Mouse (Mus musculus) neutrophil, adult 5-6 weeks (primary cell): ENCODE measurements around the gene Bicral. TPM values are rescaled to one million over a fixed set of nuclear protein-coding genes. Genes with fewer than 3 reads are reported as not detected.
"Not testable (repeated sequence)": the region's sequence is repeated elsewhere in the genome, so short reads cannot be mapped to it uniquely, and the experiment has no call there.

Experiments used
- ATAC-seq: fragments of 151-379, 151-347 bp; 2 replicates; pipeline ENCODE4 v1.8.0; 2017; ENCODE audit warnings: mild to moderate bottlenecking, moderate TSS enrichment; ENCODE audit not compliant: insufficient number of reproducible peaks, poor library complexity, low FRiP score, severe bottlenecking; ENCODE audit errors: extremely low read depth
- total RNA-seq: library from RNA; stranded (forward); fragments of 200-1000 nt; gene quantifications from 2 replicates; pipeline ENCODE4 v1.2.3, GENCODE M21; 2017

The Bicral gene
- total RNA-seq, 1 experiment from 2014 or later = 41.3 TPM

DNA sequence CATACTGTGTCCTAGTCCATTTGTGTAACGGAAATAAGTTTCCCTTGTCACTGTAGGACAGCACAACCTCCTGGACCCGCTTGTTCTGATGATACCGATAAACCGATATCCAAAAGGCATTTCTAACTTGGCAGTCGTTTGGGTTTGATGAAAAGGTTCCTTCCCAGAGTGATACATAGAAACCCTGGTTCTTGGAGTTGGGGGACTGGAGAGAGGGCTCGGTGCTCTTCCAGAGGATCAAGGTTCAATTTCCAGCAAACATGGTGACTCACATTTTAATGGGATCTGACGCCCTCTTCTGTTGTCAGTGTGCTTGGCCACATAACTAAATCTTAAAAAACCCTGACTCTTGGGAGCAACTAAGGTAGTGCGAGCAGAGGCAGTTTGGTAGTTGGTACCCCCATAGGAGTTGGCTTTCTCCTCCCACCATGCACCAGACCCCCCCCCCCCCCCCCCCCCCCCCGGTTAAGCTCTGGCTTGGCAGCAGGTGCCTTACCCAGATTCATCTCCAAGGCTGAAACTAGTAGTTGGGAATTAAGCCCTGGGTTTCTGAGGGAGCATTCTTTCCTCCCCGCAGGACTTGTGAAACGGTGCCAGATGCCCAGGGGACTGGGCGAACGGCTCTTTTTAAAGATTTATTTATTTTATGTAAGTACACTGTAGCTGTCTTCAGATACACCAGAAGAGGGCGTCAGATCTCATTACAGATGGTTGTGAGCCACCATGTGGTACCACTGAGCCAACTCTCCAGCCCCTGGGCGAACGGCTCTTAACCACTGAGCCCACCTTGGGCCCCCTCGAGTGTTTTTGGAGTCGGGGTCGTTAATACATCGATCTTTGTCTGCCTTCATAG, 84.8 kb downstream of the Bicral start:
- no peak for ATAC-seq

DNA sequence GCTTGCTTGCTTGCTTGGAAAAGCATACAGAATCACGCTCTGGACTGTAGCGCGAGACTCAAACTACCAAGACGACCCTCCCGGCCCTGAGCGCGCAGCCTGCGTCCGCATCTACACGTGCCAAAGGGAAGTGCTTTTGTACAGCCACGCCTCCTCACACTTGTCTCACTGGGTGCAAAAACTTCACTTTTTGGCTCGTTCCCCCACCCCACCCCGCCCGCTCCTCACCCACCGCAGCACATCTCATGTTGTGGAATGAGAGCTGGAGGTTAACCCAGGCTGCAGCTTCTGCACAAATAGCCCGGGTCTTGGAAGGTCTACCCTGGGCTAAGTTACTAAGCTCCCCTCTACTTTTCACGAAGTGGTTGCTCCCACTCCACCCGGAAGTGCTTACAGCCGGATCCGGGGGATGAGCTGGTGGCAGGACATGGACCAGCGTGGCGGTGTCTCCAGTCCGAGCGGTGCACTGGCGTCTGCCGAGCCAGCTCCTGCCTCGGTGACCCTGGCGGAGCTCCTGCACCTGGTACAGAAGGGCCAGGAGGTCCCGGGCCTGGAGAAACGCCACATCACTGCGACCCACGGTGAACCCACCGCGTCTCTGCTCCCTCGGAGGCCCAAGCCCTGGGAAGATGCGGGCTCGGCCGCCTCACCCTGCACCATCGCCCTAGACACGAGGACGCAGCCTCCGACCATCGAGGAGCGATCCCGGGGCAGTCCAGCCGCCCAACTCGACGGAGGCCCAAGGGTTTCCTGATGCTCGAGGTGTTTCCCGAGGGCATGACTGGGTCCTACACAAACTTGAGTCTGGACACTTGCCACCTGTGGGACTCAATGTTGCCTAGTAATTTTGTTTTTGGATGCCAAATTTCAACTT, 85.6 kb downstream of the Bicral start, which contains the start of gene 2310039H08Rik:
Gene 2310039H08Rik, plus strand, starts transcription at position 232 of the 874 bp plus-strand sequence.
- ATAC-seq = peak; percentile 81

DNA sequence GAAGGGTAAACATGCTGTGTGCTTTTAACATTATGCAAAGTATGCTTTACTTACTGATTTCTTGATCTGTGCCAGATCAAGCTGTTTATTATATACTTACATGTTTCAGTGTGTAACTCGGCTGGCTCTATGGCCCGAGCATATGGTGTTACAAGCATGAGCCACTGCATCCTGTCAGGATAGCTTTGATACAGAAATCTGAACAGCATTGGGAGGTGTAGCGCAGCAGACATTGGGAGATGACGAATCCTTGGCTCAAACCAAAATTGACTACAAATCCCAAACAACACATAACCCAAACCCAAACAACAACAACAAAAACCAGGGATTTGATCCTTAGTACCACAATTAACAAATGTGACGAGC, 86.3 kb downstream of the Bicral start:
- no peak for ATAC-seq

DNA sequence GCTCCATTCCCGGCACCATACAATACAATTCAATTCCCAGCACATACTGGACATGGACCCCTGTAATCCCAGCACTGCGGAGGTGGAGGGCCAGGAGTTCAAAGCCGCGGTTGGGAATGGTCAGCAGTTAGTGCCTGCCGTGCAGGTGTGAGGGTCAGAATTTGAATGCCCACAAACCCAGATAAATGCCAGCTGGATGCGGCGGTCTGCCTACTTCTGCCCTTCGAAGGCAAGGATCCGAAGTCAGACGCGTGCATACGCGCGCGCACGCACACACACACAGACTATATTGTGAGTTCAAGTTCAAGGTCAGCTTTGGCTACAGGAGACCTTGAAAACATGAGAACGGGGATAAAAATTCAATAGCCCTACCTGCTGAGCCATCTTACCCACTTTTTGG, 86.7 kb downstream of the Bicral start:
- ATAC-seq = no peak

DNA sequence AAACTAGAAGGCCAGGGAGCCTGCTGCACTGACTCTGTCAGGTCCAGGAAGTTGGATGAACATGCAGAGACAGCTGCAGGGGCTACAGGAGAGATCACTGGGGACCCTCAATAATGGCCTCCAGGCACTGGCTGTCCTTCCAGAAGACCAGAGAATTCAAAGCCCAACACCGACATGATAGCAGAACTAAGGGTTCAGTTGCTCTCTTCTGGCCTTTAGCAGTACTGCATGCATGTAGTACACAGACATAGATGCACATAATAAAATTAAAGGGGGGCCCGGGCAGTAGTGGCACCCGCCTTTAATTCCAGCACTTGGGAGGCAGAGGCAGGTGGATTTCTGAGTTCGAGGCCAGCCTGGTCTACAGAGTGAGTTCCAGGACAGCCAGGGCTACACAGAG, 87.3 kb downstream of the Bicral start:
- no peak for ATAC-seq

DNA sequence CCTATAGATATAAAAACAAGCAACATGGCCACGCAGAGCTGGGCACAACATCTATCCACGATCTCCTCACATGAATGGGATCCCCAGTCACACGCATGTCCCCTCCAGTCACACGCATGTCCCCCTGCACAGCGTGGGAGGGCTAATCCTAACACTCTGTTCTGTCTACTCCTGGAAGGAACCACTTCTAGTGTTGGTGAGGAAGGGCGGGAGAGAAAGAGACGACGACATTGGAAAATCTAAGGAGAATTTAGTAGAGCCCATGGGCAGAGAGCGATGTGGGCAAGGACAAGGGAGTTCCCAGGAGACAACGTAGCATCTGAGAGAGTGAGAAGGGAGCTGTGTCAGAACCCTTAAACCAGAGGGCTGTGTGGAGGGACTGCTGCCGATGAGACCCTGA, 87.7 kb downstream of the Bicral start:
- ATAC-seq = no peak

DNA sequence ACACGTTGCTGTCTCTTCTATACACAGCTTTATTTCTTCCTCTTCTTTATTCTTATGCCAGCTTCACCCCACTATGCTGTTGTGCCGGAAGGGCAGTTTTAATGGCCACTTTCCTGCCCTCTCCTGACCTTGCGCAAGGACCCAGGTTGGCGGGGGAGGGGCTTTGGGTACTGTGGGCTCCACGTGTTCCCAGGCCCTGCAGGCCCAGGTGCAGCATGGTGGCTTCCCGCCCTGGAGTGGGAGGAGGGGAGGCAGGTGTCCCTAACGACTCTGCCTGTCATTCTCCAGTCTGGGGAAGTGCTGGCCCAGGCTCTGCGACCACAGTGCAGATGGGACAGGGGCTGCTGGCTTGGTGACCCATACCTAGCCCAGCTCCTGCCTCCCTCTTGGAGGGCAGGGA, 90.4 kb downstream of the Bicral start:
- no peak for ATAC-seq

DNA sequence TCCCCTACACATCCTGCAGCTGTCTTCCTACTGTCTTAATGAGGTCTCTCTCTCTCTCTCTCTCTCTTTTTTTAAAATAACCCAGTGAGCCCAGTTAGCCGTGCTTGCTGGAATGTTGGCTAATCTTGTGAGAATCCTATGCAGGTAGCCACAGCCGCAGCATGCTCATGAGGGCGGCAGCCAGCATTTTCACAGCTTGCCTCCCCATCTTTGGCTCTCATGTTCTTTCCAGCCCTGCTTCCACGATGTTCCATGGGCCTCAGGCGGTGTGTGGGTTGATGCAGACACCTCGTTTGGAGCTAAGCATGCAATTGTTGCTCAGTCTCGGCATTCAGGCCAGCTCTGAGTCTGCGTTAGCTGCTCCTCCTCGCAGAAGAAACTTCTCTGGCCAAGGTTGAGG, 93.4 kb downstream of the Bicral start:
- ATAC-seq = not testable (repeated sequence)

DNA sequence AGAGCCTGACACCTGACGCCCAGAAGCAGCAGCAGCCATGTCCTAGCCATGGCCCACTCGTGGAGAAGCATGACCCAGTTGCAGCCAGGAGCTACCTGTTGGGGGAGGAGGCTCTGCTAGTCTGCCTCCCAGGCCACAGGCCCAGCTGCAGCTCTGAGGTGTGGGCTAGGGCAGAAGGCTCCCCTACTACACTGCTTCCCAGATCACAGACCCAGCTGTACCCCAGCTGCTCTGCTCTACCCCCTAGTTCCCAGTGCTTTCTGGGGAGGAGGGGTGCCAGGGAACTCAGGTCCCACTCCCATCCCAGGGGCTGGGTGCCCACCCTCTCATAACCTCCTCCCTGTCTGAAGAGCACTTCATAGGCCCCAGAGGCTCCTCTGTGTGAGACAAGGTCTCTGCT, 94.7 kb downstream of the Bicral start, which contains the start of gene Ptcra:
Gene Ptcra, minus strand, starts transcription at position 169 of the 400 bp plus-strand sequence.
- ATAC-seq = no peak

DNA sequence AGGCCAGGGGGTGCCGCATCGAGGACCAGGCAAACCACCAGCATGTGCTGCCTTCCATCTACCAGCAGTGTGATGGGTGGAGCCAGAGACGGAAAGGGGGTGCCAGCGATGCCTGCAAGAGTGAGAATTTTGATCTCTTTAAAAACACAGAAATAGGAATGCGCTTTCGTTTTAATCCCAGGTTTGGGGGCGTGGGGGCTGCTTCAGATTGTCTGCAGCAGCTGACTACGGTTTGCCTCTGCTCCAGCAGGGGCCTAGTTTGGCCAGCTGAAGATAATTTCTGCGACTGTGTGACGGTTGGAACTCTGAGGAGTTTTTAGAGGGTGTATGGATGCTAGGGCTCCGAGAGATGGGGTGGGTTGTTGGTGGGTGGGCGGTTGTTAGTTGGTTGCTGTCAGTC, 99.5 kb downstream of the Bicral start:
- ATAC-seq = no peak

DNA sequence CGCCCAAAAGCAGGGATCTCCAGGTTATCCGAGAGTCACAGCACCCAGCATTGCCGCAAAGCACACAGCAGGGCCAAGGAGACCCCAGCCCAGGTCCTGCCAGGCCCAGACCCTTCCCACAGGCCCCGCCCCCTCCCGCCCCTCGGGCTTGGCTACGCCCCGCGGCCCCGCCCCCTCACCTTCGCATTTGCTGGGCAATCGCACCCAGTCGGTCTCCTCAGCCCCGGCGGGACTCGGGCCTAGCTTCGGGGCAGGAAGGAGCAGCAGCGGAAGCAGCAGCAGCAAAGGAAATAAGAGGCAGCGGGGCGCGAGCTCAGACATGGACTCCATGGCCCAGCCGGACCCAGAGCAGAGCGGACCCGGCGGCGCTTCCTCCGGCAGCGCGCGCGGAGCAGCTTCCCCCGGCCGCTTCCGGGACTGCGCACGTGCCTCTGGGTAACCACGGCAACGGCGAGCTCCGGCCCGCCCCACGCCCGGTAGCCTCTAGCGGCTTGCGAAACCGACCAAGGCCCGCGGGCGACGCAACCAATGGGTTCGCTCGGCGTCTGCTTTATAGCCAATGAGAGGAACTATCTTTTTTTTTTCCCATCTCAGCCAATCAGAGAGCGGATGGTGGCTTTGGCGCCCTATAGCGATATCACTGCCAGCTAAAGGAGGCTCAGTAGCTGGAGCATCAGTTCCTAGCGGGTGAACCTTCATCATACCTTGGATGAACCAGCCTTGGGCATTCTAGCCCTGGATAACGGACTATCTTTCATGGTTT, 106.3 kb downstream of the Bicral start, which contains the start of gene Cnpy3:
Gene Cnpy3, minus strand, starts transcription at position 421 of the 763 bp plus-strand sequence.
- ATAC-seq = peak; percentile 87

DNA sequence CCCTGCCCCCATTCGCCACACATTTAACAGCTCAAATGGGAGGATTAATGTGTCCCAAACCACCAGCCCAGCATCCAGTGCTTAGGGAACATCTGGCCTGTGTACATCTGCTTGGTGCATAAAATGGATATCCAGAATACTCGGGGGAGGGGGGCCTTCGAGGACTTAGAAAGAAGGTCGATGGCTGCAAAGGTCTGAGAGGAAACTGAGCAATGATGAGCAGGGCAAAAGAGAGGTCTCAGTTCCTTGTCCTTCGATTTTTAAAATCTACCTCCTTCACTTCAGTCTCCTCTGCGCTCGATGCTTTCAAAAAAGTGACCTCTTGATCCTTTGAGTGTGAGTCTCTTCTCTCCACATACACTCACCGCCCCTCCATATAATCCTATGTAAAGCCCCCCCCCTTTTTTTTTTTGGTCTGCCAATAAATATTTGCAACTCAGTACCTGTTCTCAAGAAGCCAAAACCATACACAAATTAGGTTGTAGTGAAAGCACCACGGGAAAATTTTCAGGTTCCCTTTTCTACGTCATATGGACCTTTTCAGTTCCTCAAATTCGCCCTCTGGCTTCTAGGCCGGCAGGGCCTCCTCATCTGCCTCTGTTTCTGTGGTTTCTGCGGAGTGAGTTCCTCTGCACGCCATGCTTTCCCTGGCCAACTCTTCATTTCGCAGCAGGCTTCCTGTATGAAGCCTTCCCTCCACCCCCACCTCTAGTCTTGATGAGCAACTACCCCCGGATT, 107.1 kb downstream of the Bicral start:
- peak; percentile 79 for ATAC-seq

DNA sequence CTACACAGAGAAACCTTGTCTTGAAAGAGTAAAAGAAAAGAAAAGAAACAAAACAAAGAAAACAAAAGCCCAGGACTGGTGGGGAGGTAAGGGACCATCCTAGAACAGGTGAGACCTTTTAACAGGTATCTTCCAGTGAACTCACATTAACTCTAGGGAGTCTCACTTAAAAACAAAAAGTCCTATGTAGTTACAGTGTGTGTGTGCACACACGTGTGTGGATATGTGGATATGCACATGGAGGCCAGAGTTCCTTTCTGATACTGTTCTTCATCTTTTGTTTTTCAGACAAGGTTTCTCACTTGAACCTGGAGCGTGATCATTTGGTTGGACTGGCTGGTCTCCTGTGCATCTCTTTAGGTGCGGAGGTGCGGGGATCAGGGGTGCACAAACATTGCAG, 107.7 kb downstream of the Bicral start:
- no peak for ATAC-seq

DNA sequence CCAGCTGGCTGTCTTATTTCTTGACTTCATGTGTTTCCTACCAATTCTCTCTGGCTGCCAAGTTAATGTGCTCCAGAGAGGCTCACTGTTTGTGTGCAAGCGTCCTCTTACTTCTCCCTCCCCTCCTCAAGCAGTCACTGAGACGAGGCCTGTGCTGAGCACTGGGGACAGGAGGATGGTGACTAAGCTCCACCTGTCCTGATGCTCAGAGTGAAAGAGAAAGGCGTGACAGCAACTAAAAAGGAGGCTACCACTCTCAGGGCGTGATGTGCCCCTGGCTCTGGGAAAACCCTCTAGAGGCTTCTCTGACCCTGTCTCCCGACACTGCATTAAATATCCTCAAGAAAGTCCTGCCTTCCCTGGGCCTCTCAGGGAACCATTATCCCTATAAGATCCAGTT, 109.0 kb downstream of the Bicral start:
- ATAC-seq = no peak

Other genes starting within 250 kb of the Bicral start
- not detected in 2 replicates for gene Ptk7, start 229.0 kb downstream of the Bicral start, total RNA-seq
- 30.7 and 31.0 TPM in 2 replicates for gene Klc4, start 212.5 kb downstream of the Bicral start, total RNA-seq
- 27.3 and 37.8 TPM in 2 replicates for gene Mrpl2, start 212.3 kb downstream of the Bicral start, total RNA-seq
- gene Cul7, start 208.1 kb downstream of the Bicral start, total RNA-seq = 5.2 and 7.9 TPM in 2 replicates
- 33.6 and 34.3 TPM in 2 replicates for gene Rrp36, start 184.1 kb downstream of the Bicral start, total RNA-seq
- gene Mea1, start 179.7 kb downstream of the Bicral start, total RNA-seq = 62.5 and 68.0 TPM in 2 replicates
- 26.7 and 26.9 TPM in 2 replicates for gene Klhdc3, start 177.6 kb downstream of the Bicral start, total RNA-seq
- gene Ppp2r5d, start 153.4 kb downstream of the Bicral start, total RNA-seq = 28.6 and 32.7 TPM in 2 replicates
- gene Pex6, start 147.0 kb downstream of the Bicral start, total RNA-seq = 16.5 and 17.7 TPM in 2 replicates
- gene Gnmt, start 129.3 kb downstream of the Bicral start, total RNA-seq = 1.3 and 1.5 TPM in 2 replicates
- gene Cnpy3, start 106.3 kb downstream of the Bicral start, total RNA-seq = 104 and 105 TPM in 2 replicates
- 0.35 and 0.74 TPM in 2 replicates for gene Ptcra, start 94.8 kb downstream of the Bicral start, total RNA-seq
- gene 2310039H08Rik, start 85.8 kb downstream of the Bicral start, total RNA-seq = 4.8 and 5.6 TPM in 2 replicates
- 61.3 and 62.4 TPM in 2 replicates for gene Rpl7l1, start 75.8 kb downstream of the Bicral start, total RNA-seq
- gene Tbcc, start 32.2 kb upstream of the Bicral start, total RNA-seq = 14.8 and 20.4 TPM in 2 replicates
- not detected in 2 replicates for gene Prph2, start 52.0 kb upstream of the Bicral start, total RNA-seq
- gene Ubr2, start 152.1 kb upstream of the Bicral start, total RNA-seq = 69.0 and 70.2 TPM in 2 replicates